Mouse (Mus musculus) liver, embryonic 12.5 days (tissue): ENCODE data around the gene Rims3. TPM values are rescaled to one million over a fixed set of nuclear protein-coding genes. Genes with fewer than 3 reads are reported as not detected.

Source experiments
- ATAC-seq: fragments of 200-750 bp; cut with Nextera tagmentation; 2 replicates; pipeline ENCODE4 v1.8.0; 2017; ENCODE audit warnings: moderate number of reproducible peaks, mild to moderate bottlenecking, moderate library complexity
- H3K27ac ChIP-seq: fragments of 300-500 bp; sonication (generic); 2 replicates; pipeline ENCODE4 v1.5.1; 2016; ENCODE audit warnings: mild to moderate bottlenecking
- H3K27me3 ChIP-seq: fragments of 300-500 bp; sonication (generic); replicated peaks from 2 replicates; pipeline ENCODE4 v1.6.1; 2016; ENCODE audit warnings: mild to moderate bottlenecking, moderate library complexity
- H3K36me3 ChIP-seq: fragments of 300-500 bp; sonication (generic); 2 replicates; pipeline ENCODE4 v1.6.1; 2016; ENCODE audit warnings: mild to moderate bottlenecking, moderate library complexity
- H3K4me1 ChIP-seq: fragments of 300-500 bp; sonication (generic); 2 replicates; pipeline ENCODE4 v1.6.1; 2016
- H3K4me2 ChIP-seq: fragments of 300-500 bp; sonication (generic); 2 replicates; pipeline ENCODE4 v1.6.1; 2016; ENCODE audit warnings: mild to moderate bottlenecking, moderate library complexity
- H3K4me3 ChIP-seq: fragments of 300-500 bp; sonication (generic); 2 replicates; pipeline ENCODE4 v1.5.1; 2016; ENCODE audit warnings: mild to moderate bottlenecking, moderate library complexity
- H3K9ac ChIP-seq: fragments of 300-500 bp; sonication (generic); 2 replicates; pipeline ENCODE4 v1.6.1; 2016; ENCODE audit warnings: mild to moderate bottlenecking, moderate library complexity
- H3K9me3 ChIP-seq: fragments of 300-500 bp; sonication (generic); replicated peaks from 2 replicates; pipeline ENCODE4 v1.6.1; 2016; ENCODE audit warnings: mild to moderate bottlenecking, moderate library complexity
- WGBS: fragments of 180-500 bp; shearing (Covaris S2); methylation state at CpG from one replicate; pipeline ENCODE4 v1.1.7; 2016; ENCODE audit not compliant: insufficient replicate concordance; 5-methylcytosine and 5-hydroxymethylcytosine counted together
- polyA plus RNA-seq: library from polyadenylated mRNA; unstranded; fragments of >200 nt; fragmentation: Nextera tagmentation; extraction: Ambion mirVana; gene quantifications from 2 replicates; pipeline ENCODE4 v1.2.1, GENCODE M21; 2016

Rims3 gene
- polyA plus RNA-seq, 1 experiment from 2014 or later: 0.23 TPM

DNA sequence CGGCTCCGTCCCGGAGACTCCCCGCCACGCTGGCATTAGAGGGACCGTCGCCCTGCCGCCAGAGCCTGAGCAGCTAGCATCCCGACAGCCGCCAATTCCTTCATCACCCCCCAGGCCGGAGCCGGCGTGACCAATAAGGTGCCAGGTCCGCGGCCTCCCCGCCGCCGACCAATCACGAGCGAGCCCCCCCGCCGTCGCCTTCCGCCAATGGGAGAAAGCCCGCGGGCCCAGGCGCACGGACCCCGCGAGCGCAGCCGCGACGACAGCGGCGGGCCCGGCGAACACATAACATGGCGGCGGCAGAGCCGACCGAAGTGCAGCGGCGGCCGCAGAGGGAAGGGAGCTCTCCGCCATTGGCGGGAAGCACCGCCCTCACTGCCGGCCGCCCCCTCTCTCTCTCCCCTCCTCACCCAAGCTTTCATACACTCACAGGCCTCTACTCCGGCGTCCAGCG is 29.5 kb upstream of the Rims3 start:
- Histone ChIP-seq H3K27me3 (no peaks in the 10 kb centered on the region), H3K4me2 (peak overlapping the region; percentile 81), H3K4me3 (peak overlapping the region; percentile 88), H3K9me3 (no peaks in the 10 kb centered on the region), H3K27ac (peak overlapping the region; percentile 100), H3K9ac (peak overlapping the region; percentile 99), H3K36me3 (no peaks in the 10 kb centered on the region), H3K4me1 (peaks cover 44% of the 10 kb centered on the region)
- under 1% methylated on average over 52 of the region's 53 CpGs for WGBS
- ATAC-seq: peak; percentile 93

GRCm38 (mm10) chr4:120825577-120826326 is 28.9 kb upstream of the Rims3 start:
- H3K36me3 ChIP-seq: no peaks in the 10 kb centered on the region
- H3K27ac ChIP-seq: peak overlapping the region; percentile 100
- H3K9ac ChIP-seq: peak overlapping the region; percentile 99
- H3K9me3 ChIP-seq: no peaks in the 10 kb centered on the region
- H3K4me1 ChIP-seq: peaks cover 44% of the 10 kb centered on the region
- peak overlapping the region; percentile 88 for H3K4me3 ChIP-seq
- H3K4me2 ChIP-seq: peak overlapping the region; percentile 81
- WGBS: under 1% methylated on average over 52 of the region's 55 CpGs
- ATAC-seq: peak; percentile 90
- no peaks in the 10 kb centered on the region for H3K27me3 ChIP-seq

- Histone ChIP-seq H3K27ac (peak overlapping the region; percentile 100), H3K4me3 (peak overlapping the region; percentile 88)
Observed at GRCm38 (mm10) chr4:120826418-120826817, 28.2 kb upstream of the Rims3 start.

GRCm38 (mm10) chr4:120830767-120831166 is 23.8 kb upstream of the Rims3 start:
- Histone ChIP-seq H3K4me3 (no peak overlapping the region), H3K4me1 (peaks cover 18% of the 10 kb centered on the region), H3K9me3 (no peaks in the 10 kb centered on the region), H3K27me3 (peaks cover 9% of the 10 kb centered on the region; the same call in 1 of the 2 replicates), H3K27ac (no peak overlapping the region), H3K4me2 (no peak overlapping the region), H3K36me3 (no peaks in the 10 kb centered on the region), H3K9ac (no peak overlapping the region)
- 55% methylated on average over 5 of the region's 5 CpGs for WGBS
- no peak for ATAC-seq

More at GRCm38 (mm10) chr4:120826418-120826817, 28.2 kb upstream of the Rims3 start:
- ATAC-seq: no peak
- peaks cover 40% of the 10 kb centered on the region for H3K4me1 ChIP-seq
- H3K4me2 ChIP-seq: peak overlapping the region; percentile 81
- 0 out of 2 replicates have a peak, but pooled peaks cover 6% of the 10 kb centered on the region for H3K27me3 ChIP-seq
- peak overlapping the region; percentile 99 for H3K9ac ChIP-seq
- H3K9me3 ChIP-seq: no peaks in the 10 kb centered on the region
- no peaks in the 10 kb centered on the region for H3K36me3 ChIP-seq
- 85% methylated on average over 6 of the region's 6 CpGs for WGBS

- 79% methylated on average over 4 of the region's 4 CpGs for WGBS
- no peak within 1 kb of the TSS for H3K4me2 ChIP-seq
- no peak for ATAC-seq
- H3K4me1 ChIP-seq: peaks cover 12% of the 10 kb centered on the region
- peaks cover 9% of the 10 kb centered on the region; the same call in 1 of the 2 replicates for H3K27me3 ChIP-seq
- H3K27ac ChIP-seq: no peak within 1 kb of the TSS
- no peak within 1 kb of the TSS for H3K9ac ChIP-seq
- H3K36me3 ChIP-seq: no peaks in the 10 kb centered on the region
- no peaks in the 10 kb centered on the region for H3K9me3 ChIP-seq
- H3K4me3 ChIP-seq: no peak within 1 kb of the TSS
Observed at GRCm38 (mm10) chr4:120831472-120831871, 23.1 kb upstream of the Rims3 start, which contains the start of gene Nfyc. TSS of gene Nfyc (minus strand) at chr4:120831572.

DNA sequence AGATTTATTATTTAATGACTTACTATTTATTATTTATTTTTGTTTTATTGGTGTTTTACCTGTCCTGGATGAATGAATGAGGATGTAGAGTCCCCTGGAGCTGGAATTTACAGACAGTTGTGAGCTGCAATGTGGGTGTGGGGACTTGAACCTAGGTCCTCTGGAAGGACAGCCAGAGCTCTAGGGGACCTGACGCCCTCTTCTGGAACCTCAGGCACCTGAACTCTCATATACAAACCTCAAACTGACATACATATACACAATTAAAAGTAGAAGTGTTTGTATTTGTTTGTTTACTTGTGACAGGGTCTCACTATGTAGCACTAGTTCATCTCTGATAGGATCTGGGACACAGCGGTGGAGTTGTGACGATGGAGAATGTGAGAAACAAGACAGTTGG is 13.3 kb upstream of the Rims3 start:
- Histone ChIP-seq H3K27me3 (peaks cover 7% of the 10 kb centered on the region), H3K27ac (no peak overlapping the region), H3K36me3 (no peaks in the 10 kb centered on the region), H3K9me3 (no peaks in the 10 kb centered on the region), H3K4me3 (no peak overlapping the region), H3K4me1 (peaks cover 36% of the 10 kb centered on the region), H3K4me2 (no peak overlapping the region), H3K9ac (no peak overlapping the region)
- WGBS: 67% methylated on average over 3 of the region's 3 CpGs
- no peak for ATAC-seq

- Histone ChIP-seq H3K4me3 (peak overlapping the region; percentile 7), H3K27ac (peak overlapping the region; percentile 77), H3K4me2 (peak overlapping the region; percentile 69), H3K9me3 (no peaks in the 10 kb centered on the region), H3K4me1 (peaks cover 45% of the 10 kb centered on the region), H3K27me3 (peaks cover 18% of the 10 kb centered on the region), H3K36me3 (no peaks in the 10 kb centered on the region), H3K9ac (peak overlapping the region; percentile 40; the same call in 1 of the 2 replicates)
- ATAC-seq: peak; percentile 97
- WGBS: 15% methylated on average over 7 of the region's 7 CpGs
Observed at GRCm38 (mm10) chr4:120844423-120845082, 10.1 kb upstream of the Rims3 start.

DNA sequence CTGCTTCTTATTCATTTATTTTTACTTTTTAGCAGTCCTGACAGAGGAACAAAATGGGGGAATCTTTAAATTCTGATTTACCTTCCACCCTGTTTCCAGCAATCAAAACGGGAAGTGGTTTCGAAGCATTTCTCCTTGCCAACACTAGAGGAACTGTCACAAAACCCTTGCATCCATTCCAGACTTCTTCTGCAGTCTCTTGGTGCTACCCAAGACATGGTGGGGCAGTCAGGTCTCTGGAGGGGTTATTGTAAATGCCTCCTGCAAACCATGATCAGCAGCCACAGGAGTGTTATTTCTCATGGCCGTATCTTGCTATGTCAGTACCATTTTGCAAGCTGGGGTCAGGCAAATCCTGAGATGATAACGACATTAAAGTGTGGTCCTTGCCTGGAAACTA is 9.5 kb upstream of the Rims3 start:
- H3K27me3 ChIP-seq: peaks cover 18% of the 10 kb centered on the region
- H3K36me3 ChIP-seq: no peaks in the 10 kb centered on the region
- no peaks in the 10 kb centered on the region for H3K9me3 ChIP-seq
- peak overlapping the region; percentile 7 for H3K4me3 ChIP-seq
- peak overlapping the region; percentile 77 for H3K27ac ChIP-seq
- ATAC-seq: peak; percentile 63
- H3K4me1 ChIP-seq: peaks cover 45% of the 10 kb centered on the region
- peak overlapping the region; percentile 69 for H3K4me2 ChIP-seq
- peak overlapping the region; percentile 40 for H3K9ac ChIP-seq
- 26% methylated on average over 4 of the region's 4 CpGs for WGBS

DNA sequence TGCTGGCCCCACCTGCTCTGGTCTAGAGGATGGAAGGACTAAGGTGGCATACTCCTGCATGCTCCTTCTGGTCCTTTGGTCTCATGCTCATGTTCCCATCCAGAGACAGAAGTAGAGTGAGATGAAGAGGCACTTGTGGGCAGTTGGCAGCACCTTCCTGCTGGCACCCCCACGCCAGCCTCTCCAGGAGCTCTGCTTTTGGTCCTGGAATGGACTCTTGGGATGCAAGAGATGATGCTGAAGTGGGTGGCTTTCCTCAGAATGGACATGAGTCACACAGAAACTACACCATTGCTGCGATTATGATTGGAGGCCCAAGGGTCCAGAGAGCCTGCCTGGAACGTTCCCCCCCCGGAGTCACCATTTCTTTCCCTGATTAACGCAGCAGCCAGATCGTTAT is 5.7 kb upstream of the Rims3 start:
- no peak overlapping the region for H3K4me3 ChIP-seq
- no peak overlapping the region for H3K9ac ChIP-seq
- no peak overlapping the region for H3K4me2 ChIP-seq
- no peak for ATAC-seq
- 59% methylated on average over 6 of the region's 6 CpGs for WGBS
- H3K9me3 ChIP-seq: no peaks in the 10 kb centered on the region
- H3K27me3 ChIP-seq: peaks cover 33% of the 10 kb centered on the region
- H3K27ac ChIP-seq: no peak overlapping the region
- H3K4me1 ChIP-seq: peaks cover 33% of the 10 kb centered on the region
- no peaks in the 10 kb centered on the region for H3K36me3 ChIP-seq

- H3K9me3 ChIP-seq: 0 out of 2 replicates have a peak, but pooled peaks cover 2% of the 10 kb centered on the region
- H3K4me2 ChIP-seq: no peak overlapping the region
- WGBS: 62% methylated on average over 11 of the region's 11 CpGs
- ATAC-seq: no peak
- H3K27ac ChIP-seq: no peak overlapping the region
- no peaks in the 10 kb centered on the region for H3K36me3 ChIP-seq
- H3K27me3 ChIP-seq: peaks cover 39% of the 10 kb centered on the region
- H3K4me3 ChIP-seq: no peak overlapping the region
- H3K9ac ChIP-seq: no peak overlapping the region
- peaks cover 27% of the 10 kb centered on the region for H3K4me1 ChIP-seq
Observed at GRCm38 (mm10) chr4:120849451-120849850, 5.2 kb upstream of the Rims3 start.

GRCm38 (mm10) chr4:120850946-120851345 is 3.7 kb upstream of the Rims3 start:
- Histone ChIP-seq H3K36me3 (no peaks in the 10 kb centered on the region), H3K4me1 (peaks cover 21% of the 10 kb centered on the region), H3K27ac (no peak overlapping the region), H3K9me3 (0 out of 2 replicates have a peak, but pooled peaks cover 4% of the 10 kb centered on the region), H3K27me3 (peaks cover 54% of the 10 kb centered on the region), H3K9ac (no peak overlapping the region), H3K4me2 (no peak overlapping the region), H3K4me3 (no peak overlapping the region)
- 3% methylated on average over 10 of the region's 10 CpGs for WGBS
- ATAC-seq: no peak
